Mouse (Mus musculus) gastrocnemius, postnatal 36 days (tissue): ENCODE measurements around the gene Ccdc92. TPM values are rescaled to one million over a fixed set of nuclear protein-coding genes. Genes with fewer than 3 reads are reported as not detected.

ENCODE experiments used
- DNase-seq, 2 experiments: peaks; one replicate each; pipeline ENCODE4 v3.0.0; 2022
- intact Hi-C: fragments of 180-260 bp; cut with DNase I; formaldehyde crosslinking; loops from one replicate; pipeline ENCODE4 v1.15.1; 2025
- total RNA-seq, 2 experiments: library from RNA; stranded (reverse); gene quantifications; 2 replicates each; pipeline ENCODE4 v1.2.3; 2021

The Ccdc92 gene
- total RNA-seq, 2 experiments from 2014 or later, result 0.10 to 0.27 TPM

- intact Hi-C loops, result no loop called here
- no peak for DNase-seq
Measured at GRCm38 (mm10) chr5:124785650-124786049, 76.6 kb downstream of the Ccdc92 start.

Other genes starting within 250 kb of the Ccdc92 start
- 10 to 100 TPM; 28.4 to 30.6 TPM for gene Atp6v0a2, start 233.8 kb downstream of the Ccdc92 start, total RNA-seq
- under 1 TPM in 1 of 2 experiments, not detected in 1; 0.02 TPM for gene Dnah10, start 137.3 kb downstream of the Ccdc92 start, total RNA-seq
- 10 to 100 TPM; 18.9 to 20.0 TPM for gene Zfp664, start 267 bp upstream of the Ccdc92 start, total RNA-seq
- gene Rflna, start 140.8 kb upstream of the Ccdc92 start, total RNA-seq, result under 1 TPM in 1 of 2 experiments, not detected in 1; 0.15 TPM